18 mouse cellular contexts compared by ENCODE assay signal in genomic region chr10:13022103-13022502, GRCm38 (mm10). TPM values are rescaled to one million over a fixed set of nuclear protein-coding genes. Genes with fewer than 3 reads are reported as not detected.
DNase-seq lines count a peak whose midpoint lies in the region; ATAC-seq and TF ChIP-seq lines count a peak whose summit lies in the region.
"Had no signal": no experiment of that assay in that cellular context is flagged by ENCODE, and none has a peak within 500 bp of the region (broad histone marks: within the 10 kb centered on the region; RNA-seq: fewer than 3 reads in every experiment).

No protein-coding gene starts in this region.

- WGBS in intestine, embryonic 15.5 days = 78% methylated on average over 4 of the region's 4 CpGs
- WGBS in intestine, postnatal 0 days = 56% methylated on average over 4 of the region's 4 CpGs

- no peaks in the 10 kb centered on the region for H3K27me3 ChIP-seq in intestine, embryonic 15.5 days (replicated peaks)
- H3K27me3 ChIP-seq in intestine, postnatal 0 days (replicated peaks; ENCODE audit: control insufficient read depth, insufficient read depth, low read length) = no peaks in the 10 kb centered on the region
- H3K27me3 ChIP-seq: embryonic facial prominence, embryonic 12.5 days; forebrain, embryonic 15.5 days; hindbrain, embryonic 15.5 days had no signal

- no peak for TF ChIP-seq CTCF in intestine, postnatal 0 days (IDR thresholded peaks at IDR 0.05; ENCODE audit: low read depth)

- H3K9me3 ChIP-seq in intestine, embryonic 15.5 days = no peaks in the 10 kb centered on the region
- no peaks in the 10 kb centered on the region for H3K9me3 ChIP-seq in intestine, postnatal 0 days (ENCODE audit: control insufficient read depth)
- H3K9me3 ChIP-seq: embryonic facial prominence, embryonic 12.5 days; forebrain, embryonic 15.5 days; G1E; hindbrain, embryonic 15.5 days had no signal

- H3K36me3 ChIP-seq in intestine, embryonic 15.5 days = no peaks in the 10 kb centered on the region
- no peaks in the 10 kb centered on the region for H3K36me3 ChIP-seq in intestine, postnatal 0 days (ENCODE audit: control insufficient read depth, insufficient read depth)
- H3K36me3 ChIP-seq: embryonic facial prominence, embryonic 12.5 days; forebrain, embryonic 15.5 days; G1E; hindbrain, embryonic 15.5 days had no signal

- H3K4me2 ChIP-seq in intestine, embryonic 15.5 days (replicated peaks) = no peak overlapping the region
- no peak overlapping the region for H3K4me2 ChIP-seq in intestine, postnatal 0 days (replicated peaks; ENCODE audit: low read depth)
- H3K4me2 ChIP-seq: embryonic facial prominence, embryonic 12.5 days; forebrain, embryonic 15.5 days; hindbrain, embryonic 15.5 days had no signal

- no peak overlapping the region for H3K4me3 ChIP-seq in intestine, embryonic 15.5 days (replicated peaks)
- H3K4me3 ChIP-seq in intestine, postnatal 0 days (ENCODE audit: low read depth, low read length) = no peak overlapping the region
- H3K4me3 ChIP-seq: embryonic facial prominence, embryonic 12.5 days; forebrain, embryonic 15.5 days; hindbrain, embryonic 15.5 days had no signal

- H3K9ac ChIP-seq in intestine, embryonic 15.5 days = no peak overlapping the region
- H3K9ac ChIP-seq in intestine, postnatal 0 days (ENCODE audit: low read depth, low read length) = no peak overlapping the region
- H3K9ac ChIP-seq: embryonic facial prominence, embryonic 12.5 days; forebrain, embryonic 15.5 days; hindbrain, embryonic 15.5 days had no signal

- DNase-seq in cerebellum, postnatal 10 days = peak; percentile 32 to 41
- DNase-seq in cerebellum, adult 11-12 months = no peak
- DNase-seq in heart, adult 11 months = peak; percentile 84
- no peak for DNase-seq in heart, adult 8-10 months (ENCODE audit: low spot score)
- DNase-seq: adrenal gland, adult 8-10 months; adrenal gland, postnatal 36 days; B cell, adult 2 months; cerebellum, adult 8-10 months; cerebellum, postnatal 25 days; kidney, adult 2 months had no signal

- ATAC-seq in intestine, embryonic 15.5 days = peak; percentile 78
- ATAC-seq in intestine, postnatal 0 days = no peak
- ATAC-seq in granulocyte monocyte progenitor cell, adult 5-6 weeks (replicated peaks; ENCODE audit: poor library complexity, severe bottlenecking) = 0 out of 2 replicates have a peak, but pooled peaks have one; percentile 25
- ATAC-seq: CD4-positive, CD25-positive, alpha-beta regulatory T cell, adult 4 months; forebrain, embryonic 15.5 days had no signal

- 0 out of 2 replicates have a peak, but pooled peaks cover 4% of the 10 kb centered on the region for H3K4me1 ChIP-seq in intestine, embryonic 15.5 days (replicated peaks)
- H3K4me1 ChIP-seq in intestine, postnatal 0 days (replicated peaks; ENCODE audit: control insufficient read depth, insufficient read depth, low read length) = no peaks in the 10 kb centered on the region
- H3K4me1 ChIP-seq: embryonic facial prominence, embryonic 12.5 days; forebrain, embryonic 15.5 days; hindbrain, embryonic 15.5 days had no signal

- no peak overlapping the region for H3K27ac ChIP-seq in intestine, embryonic 15.5 days
- H3K27ac ChIP-seq in intestine, postnatal 0 days (ENCODE audit: low read depth, low read length) = no peak overlapping the region
- H3K27ac ChIP-seq: embryonic facial prominence, embryonic 12.5 days; forebrain, embryonic 15.5 days; hindbrain, embryonic 15.5 days had no signal

RNA-seq across cellular contexts. Expression of gene Sf3b5, which starts 17.0 kb away (rescaled TPM):
- 1 to 10 TPM; 6.5 to 7.8 (median 7.1) TPM for total RNA-seq in heart, adult 8-10 months (2022)
- 37.0 and 38.0 TPM in 2 replicates for polyA plus RNA-seq in intestine, embryonic 15.5 days (2015; fragmentation: Nextera tagmentation; extraction: Ambion mirVana)
- polyA plus RNA-seq in intestine, postnatal 0 days (2015; fragmentation: Nextera tagmentation; extraction: Ambion mirVana) = 22.6 and 23.0 TPM in 2 replicates
- total RNA-seq in granulocyte monocyte progenitor cell, adult 5-6 weeks (2014; fragmentation: Nextera tagmentation) = 14.5 and 21.6 TPM in 2 replicates
- 20.7 and 29.0 TPM in 2 replicates for total RNA-seq in granulocyte monocyte progenitor cell, adult 5-6 weeks (2017)

RNA-seq across cellular contexts. Expression of gene Plagl1, which starts 38.2 kb away (rescaled TPM):
- total RNA-seq in heart, adult 8-10 months (2022) = 1 to 10 TPM; 4.1 to 9.4 (median 6.5) TPM
- polyA plus RNA-seq in intestine, embryonic 15.5 days (2015; fragmentation: Nextera tagmentation; extraction: Ambion mirVana) = 138 and 157 TPM in 2 replicates
- 67.6 and 71.6 TPM in 2 replicates for polyA plus RNA-seq in intestine, postnatal 0 days (2015; fragmentation: Nextera tagmentation; extraction: Ambion mirVana)
- 0.37 TPM in 1 of 2 replicates, not detected in the other for total RNA-seq in granulocyte monocyte progenitor cell, adult 5-6 weeks (2014; fragmentation: Nextera tagmentation)
- total RNA-seq in granulocyte monocyte progenitor cell, adult 5-6 weeks (2017) = not detected in 2 replicates

RNA-seq across cellular contexts. Expression of gene Stx11, which starts 58.0 kb away (rescaled TPM):
- 1 to 10 TPM; 1.7 to 2.5 (median 2.3) TPM for total RNA-seq in heart, adult 8-10 months (2022)
- 1.6 and 1.8 TPM in 2 replicates for polyA plus RNA-seq in intestine, embryonic 15.5 days (2015; fragmentation: Nextera tagmentation; extraction: Ambion mirVana)
- 0.67 and 1.0 TPM in 2 replicates for polyA plus RNA-seq in intestine, postnatal 0 days (2015; fragmentation: Nextera tagmentation; extraction: Ambion mirVana)
- 7.4 and 9.1 TPM in 2 replicates for total RNA-seq in granulocyte monocyte progenitor cell, adult 5-6 weeks (2014; fragmentation: Nextera tagmentation)
- total RNA-seq in granulocyte monocyte progenitor cell, adult 5-6 weeks (2017) = 5.9 and 8.7 TPM in 2 replicates

Comparison
In these comparisons a context has a peak if more than half of its experiments do, and no peak if none do; other contexts are left out.
1. DNase-seq: peak in cerebellum, postnatal 10 days (2 of 2) and heart, adult 11 months (single experiment); none in cerebellum, adult 11-12 months (single experiment) and heart, adult 8-10 months (single experiment).